Mouse (Mus musculus) retina, postnatal 7 days (tissue): ENCODE measurements around the gene Ago4.
"Not testable (repeated sequence)": the region's sequence is repeated elsewhere in the genome, so short reads cannot be mapped to it uniquely, and the experiment has no call there.

Experiments used
- DNase-seq: peaks from one replicate; pipeline ENCODE4 v3.0.0-alpha.2; 2012; ENCODE audit warnings: low read depth, low spot score

Gene Ago4

GRCm38 (mm10) chr4:126532827-126533728, at the start of gene Ago4:
Gene Ago4, minus strand, starts transcription at chr4:126533472.
- peak; percentile 65 for DNase-seq

GRCm38 (mm10) chr4:126579077-126579476, 45.8 kb upstream of the Ago4 start:
- DNase-seq, result no peak

- DNase-seq, result no peak
Observed at GRCm38 (mm10) chr4:126577920-126578319, 44.6 kb upstream of the Ago4 start.

- DNase-seq, result no peak
Observed at GRCm38 (mm10) chr4:126576281-126576680, 43.0 kb upstream of the Ago4 start.

GRCm38 (mm10) chr4:126569783-126570182, 36.5 kb upstream of the Ago4 start:
- DNase-seq, result no peak

- no peak for DNase-seq
Observed at GRCm38 (mm10) chr4:126567243-126567642, 34.0 kb upstream of the Ago4 start.

GRCm38 (mm10) chr4:126563798-126564197, 30.5 kb upstream of the Ago4 start:
- DNase-seq, result no peak

- peak; percentile 68 for DNase-seq
Observed at GRCm38 (mm10) chr4:126556809-126557711, 23.8 kb upstream of the Ago4 start, which contains the start of gene Clspn. Gene Clspn, plus strand, starts transcription at chr4:126556935.

- DNase-seq, result no peak
Observed at GRCm38 (mm10) chr4:126554462-126554861, 21.2 kb upstream of the Ago4 start.

- DNase-seq, result no peak
Observed at GRCm38 (mm10) chr4:126553685-126554084, 20.4 kb upstream of the Ago4 start.

- DNase-seq, result no peak
Observed at GRCm38 (mm10) chr4:126553105-126553504, 19.8 kb upstream of the Ago4 start.

GRCm38 (mm10) chr4:126552136-126552535, 18.9 kb upstream of the Ago4 start:
- DNase-seq, result no peak

GRCm38 (mm10) chr4:126546183-126546582, 12.9 kb upstream of the Ago4 start:
- no peak for DNase-seq

- DNase-seq, result no peak
Observed at GRCm38 (mm10) chr4:126545703-126546102, 12.4 kb upstream of the Ago4 start.

- no peak for DNase-seq
Observed at GRCm38 (mm10) chr4:126545016-126545415, 11.7 kb upstream of the Ago4 start.

GRCm38 (mm10) chr4:126542838-126543237, 9.6 kb upstream of the Ago4 start:
- no peak for DNase-seq

GRCm38 (mm10) chr4:126540487-126541071, 7.3 kb upstream of the Ago4 start:
- DNase-seq, result no peak

GRCm38 (mm10) chr4:126536865-126537264, 3.6 kb upstream of the Ago4 start:
- no peak for DNase-seq

GRCm38 (mm10) chr4:126535631-126536030, 2.4 kb upstream of the Ago4 start:
- not testable (repeated sequence) for DNase-seq

GRCm38 (mm10) chr4:126533729-126534070, 428 bp upstream of the Ago4 start:
- no peak for DNase-seq

- DNase-seq, result no peak
Observed at GRCm38 (mm10) chr4:126532292-126532691, 980 bp downstream of the Ago4 start.

- DNase-seq, result no peak
Observed at GRCm38 (mm10) chr4:126526828-126527227, 6.4 kb downstream of the Ago4 start.
